Mouse (Mus musculus) spleen, adult 2 months (tissue): ENCODE results near the gene Ldlr. TPM values are rescaled to one million over a fixed set of nuclear protein-coding genes. Genes with fewer than 3 reads are reported as not detected.
"Not testable (repeated sequence)": the region's sequence is repeated elsewhere in the genome, so short reads cannot be mapped to it uniquely, and the experiment has no call there.

Experiments
- DNase-seq, 2 experiments: peaks; one replicate each; pipeline versions ENCODE4 v3.0.0 to v3.0.0-alpha.2; 2012 to 2021; ENCODE audit warnings: low spot score in 2 of 2, low read depth in 1 of 2
- H3K27ac ChIP-seq: fragments of 200-500 bp; 2 replicates; pipeline ENCODE4 v1.5.1; 2012; ENCODE audit warnings: low read length, inconsistent platforms; ENCODE audit not compliant: insufficient read depth
- H3K27me3 ChIP-seq: fragments of 200-500 bp; 2 replicates; pipeline ENCODE4 v1.6.1; 2012; ENCODE audit warnings: mild to moderate bottlenecking, moderate library complexity, low read length, inconsistent platforms; ENCODE audit not compliant: control insufficient read depth, insufficient read depth
- H3K36me3 ChIP-seq: fragments of 200-500 bp; 2 replicates; pipeline ENCODE4 v1.6.1; 2012; ENCODE audit warnings: mild to moderate bottlenecking, low read length, inconsistent platforms; ENCODE audit not compliant: control insufficient read depth, insufficient read depth
- H3K4me1 ChIP-seq: fragments of 200-500 bp; 2 replicates; pipeline ENCODE4 v1.6.1; 2011; ENCODE audit warnings: inconsistent platforms; ENCODE audit not compliant: control insufficient read depth, insufficient read depth, insufficient read length
- H3K4me3 ChIP-seq: fragments of 200-500 bp; 2 replicates; pipeline ENCODE4 v1.5.1; 2011; ENCODE audit warnings: mild to moderate bottlenecking, inconsistent platforms; ENCODE audit not compliant: insufficient read depth, insufficient read length; ENCODE audit errors: extremely low read depth
- CTCF ChIP-seq: fragments of 200-500 bp; IDR thresholded peaks from 2 replicates; pipeline ENCODE4 v1.5.1; 2011; ENCODE audit warnings: mild to moderate bottlenecking, inconsistent platforms; ENCODE audit not compliant: insufficient read depth, insufficient read length, insufficient replicate concordance; ENCODE audit errors: extremely low read depth
- POLR2A ChIP-seq: fragments of 200-500 bp; IDR thresholded peaks from 2 replicates; pipeline ENCODE4 v1.6.1; 2011; ENCODE audit warnings: low read depth, low read length, inconsistent platforms
- WGBS: fragments of 180-500 bp; shearing (Covaris S2); methylation state at CpG from one replicate; pipeline ENCODE4 v1.1.7; 2018; 5-methylcytosine and 5-hydroxymethylcytosine counted together
- polyA plus RNA-seq: library from polyadenylated mRNA; depleted of rRNA; stranded (reverse); fragments of >200 nt; gene quantifications from 2 replicates; pipeline ENCODE4 v1.2.3, GENCODE M21; 2012

Gene Ldlr
- polyA plus RNA-seq, 1 experiment = 19.4 TPM

DNA sequence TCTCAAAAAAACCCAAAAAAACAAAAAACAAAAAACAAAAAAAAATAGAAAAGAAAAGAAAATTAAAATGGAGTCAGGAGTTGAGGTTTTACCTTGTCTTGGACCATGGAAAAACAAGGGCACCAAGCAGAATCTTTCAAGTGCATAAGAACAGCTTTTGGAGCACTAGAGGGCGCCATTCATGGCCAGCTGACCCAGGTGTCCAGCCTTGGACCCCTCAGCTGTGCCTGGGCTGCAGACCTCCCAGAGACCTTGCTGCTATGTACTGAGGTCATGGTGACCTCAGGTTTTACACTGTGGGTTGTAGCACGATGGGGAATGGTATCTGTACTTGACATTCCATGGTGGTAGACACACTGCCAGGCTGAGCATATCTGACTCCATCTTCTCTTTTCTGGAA is 31.4 kb upstream of the Ldlr start:
- H3K36me3 ChIP-seq = peaks cover 30% of the 10 kb centered on the region
- no peak for TF ChIP-seq POLR2A
- TF ChIP-seq CTCF = peak; percentile 43; the same call in 1 of the 2 replicates
- no peak for DNase-seq

DNA sequence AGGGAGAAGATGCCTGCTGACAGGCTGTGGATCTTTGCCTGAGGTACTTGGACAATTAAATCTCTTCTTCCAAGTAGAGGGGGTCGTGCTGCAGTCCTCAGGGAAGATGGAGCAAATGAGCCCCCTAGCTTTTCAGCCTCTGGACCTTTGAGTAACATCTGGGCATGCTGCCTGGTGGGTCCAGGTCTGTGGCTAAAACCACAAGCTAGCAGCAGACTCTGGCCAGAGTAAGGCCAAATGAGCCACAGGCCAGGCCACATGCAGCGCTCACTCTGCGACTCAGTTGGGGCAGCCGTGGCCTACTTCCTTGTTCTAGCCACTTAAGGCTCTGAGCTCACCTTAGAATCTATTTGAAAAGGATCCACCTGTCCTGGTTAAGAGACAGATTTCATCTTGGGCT is 30.8 kb upstream of the Ldlr start:
- H3K27ac ChIP-seq = no peak overlapping the region
- no peak overlapping the region for H3K4me3 ChIP-seq
- H3K36me3 ChIP-seq = peaks cover 28% of the 10 kb centered on the region
- no peaks in the 10 kb centered on the region for H3K4me1 ChIP-seq
- 93% methylated on average over 4 of the region's 4 CpGs for WGBS
- H3K27me3 ChIP-seq = no peaks in the 10 kb centered on the region
- TF ChIP-seq POLR2A (no peak), CTCF (no peak)
- no peak for DNase-seq

More for the DNA sequence above, 31.4 kb upstream of the Ldlr start:
- no peaks in the 10 kb centered on the region for H3K27me3 ChIP-seq
- no peaks in the 10 kb centered on the region for H3K4me1 ChIP-seq
- H3K4me3 ChIP-seq = no peak overlapping the region
- H3K27ac ChIP-seq = no peak overlapping the region
- WGBS = 74% methylated on average over 2 of the region's 2 CpGs

DNA sequence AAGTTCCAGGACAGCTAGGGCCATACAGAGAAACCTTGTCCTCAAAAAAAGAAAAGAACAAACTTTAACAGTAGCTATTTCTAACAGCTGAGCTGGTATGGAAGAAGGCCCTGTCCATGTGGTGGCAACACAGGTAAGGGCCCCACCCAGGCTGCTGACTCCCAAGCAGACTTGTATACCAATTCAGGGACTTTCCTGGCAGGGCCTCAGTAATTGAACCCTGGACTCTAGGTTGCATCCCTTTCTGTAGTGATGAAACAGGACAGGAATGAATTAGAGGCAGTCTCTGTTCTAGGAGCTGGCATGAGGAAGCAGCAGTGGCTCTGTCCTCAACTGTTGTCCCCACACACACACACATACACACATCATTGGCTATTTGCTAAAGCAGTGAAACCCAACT is 29.2 kb upstream of the Ldlr start:
- H3K27me3 ChIP-seq = no peaks in the 10 kb centered on the region
- no peaks in the 10 kb centered on the region for H3K4me1 ChIP-seq
- peaks cover 22% of the 10 kb centered on the region for H3K36me3 ChIP-seq
- DNase-seq = no peak
- H3K27ac ChIP-seq = no peak overlapping the region
- TF ChIP-seq CTCF (no peak), POLR2A (no peak)
- no peak overlapping the region for H3K4me3 ChIP-seq

DNA sequence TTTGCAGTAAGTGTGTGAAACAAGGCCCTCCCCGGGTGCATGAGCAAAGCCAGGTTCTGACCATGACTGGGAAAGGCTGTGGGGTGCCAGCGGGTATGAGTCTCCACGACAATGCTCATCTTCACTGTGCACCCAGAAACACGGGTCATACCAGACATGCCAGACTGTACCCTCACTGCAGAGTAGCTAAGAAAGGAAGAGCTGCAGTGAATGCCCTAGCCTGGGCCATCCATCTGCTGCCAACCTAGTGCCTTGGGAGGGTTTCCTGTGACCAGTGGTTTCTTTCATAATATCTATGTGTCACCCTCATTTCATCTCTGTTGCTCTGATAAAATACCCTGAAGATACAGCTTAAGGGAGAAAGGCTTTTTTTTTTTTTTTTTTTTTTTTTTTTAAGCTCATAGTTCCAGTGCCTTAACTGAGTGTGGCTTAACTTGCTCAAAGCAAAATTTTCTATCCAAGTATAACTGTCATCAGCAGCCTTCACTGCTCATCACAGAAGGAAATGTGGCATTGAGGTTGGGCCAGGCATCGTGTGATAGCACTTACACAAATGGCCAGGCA is 28.0 kb upstream of the Ldlr start:
- Histone ChIP-seq H3K27ac (no peak overlapping the region), H3K27me3 (no peaks in the 10 kb centered on the region), H3K4me3 (no peak overlapping the region), H3K36me3 (peaks cover 27% of the 10 kb centered on the region), H3K4me1 (no peaks in the 10 kb centered on the region)
- TF ChIP-seq POLR2A (no peak), CTCF (no peak)
- DNase-seq = no peak
- 86% methylated on average over 5 of the region's 5 CpGs for WGBS

DNA sequence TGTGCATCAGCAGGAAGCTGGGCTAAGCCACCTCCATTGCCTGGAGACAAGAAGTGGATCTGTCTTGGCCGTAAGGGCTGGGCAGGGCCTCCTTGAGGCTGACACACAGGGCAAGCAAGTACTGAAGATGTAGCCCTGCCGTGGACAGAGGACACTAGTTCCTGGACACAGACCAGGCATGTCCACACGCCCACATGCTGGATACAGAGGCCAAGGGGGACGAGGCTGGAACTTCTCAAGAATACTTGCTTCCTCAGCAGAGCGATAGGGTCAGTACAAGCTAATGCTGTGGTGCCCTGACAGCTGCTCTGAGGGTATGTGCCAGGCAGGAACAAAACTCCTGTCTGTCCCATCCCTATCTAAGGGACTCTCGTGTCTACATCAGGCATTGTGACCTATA is 26.2 kb upstream of the Ldlr start:
- DNase-seq = no peak
- TF ChIP-seq POLR2A = no peak
- no peak for TF ChIP-seq CTCF
- Histone ChIP-seq H3K4me3 (no peak overlapping the region), H3K4me1 (no peaks in the 10 kb centered on the region), H3K36me3 (peaks cover 36% of the 10 kb centered on the region), H3K27me3 (no peaks in the 10 kb centered on the region), H3K27ac (no peak overlapping the region)
- WGBS = 86% methylated on average over 6 of the region's 6 CpGs

DNA sequence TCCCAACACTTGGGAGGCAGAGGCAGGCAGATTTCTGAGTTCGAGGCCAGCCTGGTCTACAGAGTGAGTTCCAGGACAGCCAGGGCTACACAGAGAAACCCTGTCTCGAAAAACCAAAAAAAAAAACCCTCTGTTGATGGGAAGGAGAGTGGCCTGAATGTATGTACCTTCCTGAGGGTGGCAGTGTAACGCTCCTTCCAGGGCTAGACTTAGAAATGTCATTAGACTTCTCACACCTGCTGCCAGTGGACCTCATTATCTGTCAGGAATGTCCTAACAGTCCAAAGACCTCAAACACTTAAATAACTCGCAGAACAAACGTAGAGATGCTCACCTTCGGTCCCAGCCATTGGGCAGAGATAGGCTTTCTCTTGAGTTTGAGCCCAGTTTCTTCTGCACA is 24.0 kb upstream of the Ldlr start:
- 90% methylated on average over 6 of the region's 6 CpGs for WGBS
- not testable (repeated sequence) for DNase-seq, H3K27me3 ChIP-seq, H3K4me3 ChIP-seq, H3K27ac ChIP-seq, H3K4me1 ChIP-seq
- peaks cover 39% of the 10 kb centered on the region for H3K36me3 ChIP-seq

DNA sequence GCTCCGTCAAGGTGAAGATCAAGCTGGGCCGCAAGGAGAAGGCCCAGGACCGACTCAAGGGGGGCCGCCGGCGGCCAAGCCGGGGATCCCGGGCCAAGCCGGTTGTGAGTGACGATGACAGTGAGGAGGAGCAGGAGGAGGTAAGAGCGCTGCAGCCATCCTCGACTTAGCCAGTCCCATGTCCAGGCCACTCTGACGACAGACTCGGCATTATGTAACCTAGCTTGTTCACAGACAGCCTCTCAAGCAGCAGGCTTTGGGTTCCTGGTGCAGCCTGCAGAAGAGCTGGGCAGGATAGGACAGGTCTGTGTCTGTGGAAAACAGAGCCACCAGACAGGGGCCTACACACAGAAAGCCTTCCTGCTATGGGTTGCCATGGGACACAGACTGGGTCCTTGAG is 22.2 kb upstream of the Ldlr start:
- WGBS = 99% methylated on average over 14 of the region's 14 CpGs
- TF ChIP-seq CTCF = no peak
- no peak for TF ChIP-seq POLR2A
- Histone ChIP-seq H3K4me1 (no peaks in the 10 kb centered on the region), H3K27me3 (no peaks in the 10 kb centered on the region), H3K27ac (no peak overlapping the region), H3K36me3 (peaks cover 41% of the 10 kb centered on the region), H3K4me3 (no peak overlapping the region)
- no peak for DNase-seq
